17 mouse cellular contexts compared by ENCODE assay signal in genomic region chr9:75568399-75568798, GRCm38 (mm10). TPM values are rescaled to one million over a fixed set of nuclear protein-coding genes. Genes with fewer than 3 reads are reported as not detected.
DNase-seq lines count a peak whose midpoint lies in the region; ATAC-seq and TF ChIP-seq lines count a peak whose summit lies in the region.
"Had no signal": no experiment of that assay in that cellular context is flagged by ENCODE, and none has a peak within 500 bp of the region (broad histone marks: within the 10 kb centered on the region; RNA-seq: fewer than 3 reads in every experiment).

No protein-coding gene starts in this region.

- peak; percentile 70; the same call in 1 of the 2 replicates for ATAC-seq in megakaryocyte, adult 5-6 weeks (ENCODE audit: poor library complexity, severe bottlenecking)
- ATAC-seq: forebrain, embryonic 13.5 days had no signal

- no peak overlapping the region for H3K4me3 ChIP-seq in spleen, adult 2 months (ENCODE audit: extremely low read depth, insufficient read depth, insufficient read length)
- no peak overlapping the region for H3K4me3 ChIP-seq in MEL (ENCODE audit: control insufficient read depth in 1 of 2, insufficient read depth in 1 of 2, low read depth in 2 of 2, low read length in 2 of 2)
- no peak overlapping the region for H3K4me3 ChIP-seq in limb, embryonic 10.5 days
- H3K4me3 ChIP-seq: embryonic facial prominence, embryonic 10.5 days; forebrain, embryonic 13.5 days; heart, embryonic 12.5 days; hindbrain, embryonic 15.5 days had no signal

- H3K27ac ChIP-seq in spleen, adult 2 months (ENCODE audit: insufficient read depth, low read length): no peak overlapping the region
- H3K27ac ChIP-seq in MEL (ENCODE audit: control insufficient read depth, low read depth, low read length): no peak overlapping the region
- no peak overlapping the region for H3K27ac ChIP-seq in limb, embryonic 10.5 days
- H3K27ac ChIP-seq: embryonic facial prominence, embryonic 10.5 days; forebrain, embryonic 13.5 days; hindbrain, embryonic 15.5 days had no signal

- no peaks in the 10 kb centered on the region for H3K79me2 ChIP-seq in MEL (ENCODE audit: control insufficient read depth, insufficient read depth, low read length, poor library complexity)

- DNase-seq in spleen, adult 2 months (ENCODE audit: low read depth in 1 of 2, low spot score in 2 of 2): peak; percentile 16 to 28
- no peak for DNase-seq in spleen, postnatal 4 days (ENCODE audit: low spot score in 2 of 2)
- DNase-seq in MEL (ENCODE audit: low read depth, low spot score): peak; percentile 28
- DNase-seq in right cerebral cortex, adult 18-20 months: no peak
- no peak for DNase-seq in kidney, adult 9 months
- DNase-seq in limb, embryonic 10.5 days (ENCODE audit: low spot score): no peak
- DNase-seq: adrenal gland, postnatal 10 days; cerebellum, adult 11 months; cerebellum, adult 9-10 months; cerebellum, postnatal 25 days; gastrocnemius, postnatal 14 days had no signal

- no peak for TF ChIP-seq EP300 in MEL (IDR thresholded peaks at IDR 0.05; ENCODE audit: low read depth in 1 of 2, low read length in 2 of 2)

- TF ChIP-seq POLR2A in spleen, adult 2 months (IDR thresholded peaks at IDR 0.05; ENCODE audit: low read depth, low read length): no peak
- TF ChIP-seq POLR2A in MEL (IDR thresholded peaks at IDR 0.05; ENCODE audit: control insufficient read depth in 1 of 2, insufficient read depth in 1 of 2, low read depth in 1 of 2, low read length in 2 of 2, poor library complexity in 1 of 2): no peak

- TF ChIP-seq CTCF in spleen, adult 2 months (IDR thresholded peaks at IDR 0.05; ENCODE audit: extremely low read depth, insufficient read depth, insufficient read length, insufficient replicate concordance): no peak
- no peak for TF ChIP-seq CTCF in MEL (IDR thresholded peaks at IDR 0.05 in 2 of 3, conservative IDR thresholded peaks at IDR 0.05 in 1 of 3; ENCODE audit: control insufficient read depth in 1 of 3, insufficient read depth in 1 of 3, low read depth in 2 of 3, low read length in 3 of 3, poor library complexity in 1 of 3, severe bottlenecking in 1 of 3)

- no peaks in the 10 kb centered on the region for H3K27me3 ChIP-seq in spleen, adult 2 months (ENCODE audit: control insufficient read depth, insufficient read depth, low read length)
- no peaks in the 10 kb centered on the region for H3K27me3 ChIP-seq in MEL (ENCODE audit: control insufficient read depth in 1 of 2, insufficient read depth in 2 of 2, low read length in 2 of 2)
- H3K27me3 ChIP-seq in limb, embryonic 10.5 days (ENCODE audit: low read depth, poor library complexity, severe bottlenecking): no peaks in the 10 kb centered on the region
- H3K27me3 ChIP-seq: forebrain, embryonic 13.5 days; heart, embryonic 12.5 days; hindbrain, embryonic 15.5 days had no signal

- no peaks in the 10 kb centered on the region for H3K9me3 ChIP-seq in MEL (replicated peaks; ENCODE audit: insufficient read depth, low read length)
- no peaks in the 10 kb centered on the region for H3K9me3 ChIP-seq in limb, embryonic 10.5 days (replicated peaks)
- H3K9me3 ChIP-seq: embryonic facial prominence, embryonic 10.5 days; forebrain, embryonic 13.5 days; G1E; heart, embryonic 12.5 days; hindbrain, embryonic 15.5 days had no signal

- WGBS in spleen, adult 2 months: 64% methylated on average over 6 of the region's 6 CpGs
- WGBS in limb, embryonic 10.5 days: 91% methylated on average over 6 of the region's 6 CpGs

- no peaks in the 10 kb centered on the region; the same call in 1 of the 2 replicates for H3K4me1 ChIP-seq in spleen, adult 2 months (ENCODE audit: control insufficient read depth, insufficient read depth, insufficient read length)
- peaks cover 0 to 7% of the 10 kb centered on the region in 2 experiments; a peak in 1 of 4 replicates for H3K4me1 ChIP-seq in MEL (ENCODE audit: control insufficient read depth in 1 of 2, insufficient read depth in 2 of 2, low read length in 2 of 2)
- H3K4me1 ChIP-seq in limb, embryonic 10.5 days: peaks cover 6% of the 10 kb centered on the region; the same call in 1 of the 2 replicates
- H3K4me1 ChIP-seq: embryonic facial prominence, embryonic 10.5 days; forebrain, embryonic 13.5 days; heart, embryonic 12.5 days; hindbrain, embryonic 15.5 days had no signal

- no peak for TF ChIP-seq RAD21 in MEL (IDR thresholded peaks at IDR 0.05; ENCODE audit: low read depth, low read length)

- no peaks in the 10 kb centered on the region for H3K36me3 ChIP-seq in spleen, adult 2 months (ENCODE audit: control insufficient read depth, insufficient read depth, low read length)
- peaks cover 0 to 6% of the 10 kb centered on the region in 2 experiments; a peak in 2 of 4 replicates for H3K36me3 ChIP-seq in MEL (ENCODE audit: control insufficient read depth in 1 of 2, insufficient read depth in 2 of 2, low read length in 2 of 2)
- H3K36me3 ChIP-seq in limb, embryonic 10.5 days: no peaks in the 10 kb centered on the region
- H3K36me3 ChIP-seq: G1E; heart, embryonic 12.5 days had no signal

- H3K9ac ChIP-seq in MEL (ENCODE audit: control insufficient read depth, low read depth, low read length, poor library complexity, severe bottlenecking): no peak overlapping the region
- H3K9ac ChIP-seq: forebrain, embryonic 13.5 days; heart, embryonic 12.5 days; hindbrain, embryonic 15.5 days had no signal

TF ChIP-seq in MEL, 35 proteins besides CTCF, POLR2A, EP300 and RAD21:
- TF ChIP-seq TCF12 (IDR thresholded peaks at IDR 0.05; ENCODE audit: low read depth, low read length) (no peak), ZC3H11A (IDR thresholded peaks at IDR 0.05; ENCODE audit: low read depth, low read length) (no peak), HCFC1 (IDR thresholded peaks at IDR 0.05; ENCODE audit: low read depth, low read length) (no peak), POLR2AphosphoS2 (IDR thresholded peaks at IDR 0.05; ENCODE audit: low read length) (no peak), USF1 (IDR thresholded peaks at IDR 0.05; ENCODE audit: low read depth, low read length) (no peak), MXI1 (IDR thresholded peaks at IDR 0.05; ENCODE audit: low read depth, low read length) (no peak), SMC3 (IDR thresholded peaks at IDR 0.05; ENCODE audit: low read depth, low read length) (no peak), GABPA (IDR thresholded peaks at IDR 0.05; ENCODE audit: low read depth, low read length) (no peak), NRF1 (IDR thresholded peaks at IDR 0.05; ENCODE audit: insufficient read depth, low read depth, low read length, poor library complexity, severe bottlenecking) (no peak), TAL1 (IDR thresholded peaks at IDR 0.05; ENCODE audit: low read length) (no peak), SIN3A (IDR thresholded peaks at IDR 0.05; ENCODE audit: low read length) (no peak), ZNF384 (IDR thresholded peaks at IDR 0.05; ENCODE audit: low read depth, low read length) (no peak), MAX (IDR thresholded peaks at IDR 0.05; ENCODE audit: low read length) (no peak), MAFK (IDR thresholded peaks at IDR 0.05; ENCODE audit: borderline replicate concordance, low read depth, low read length) (no peak), MYB (IDR thresholded peaks at IDR 0.05; ENCODE audit: low read depth, low read length) (no peak), KAT2A (conservative IDR thresholded peaks at IDR 0.05; ENCODE audit: low read depth, low read length) (no peak)
TF ChIP-seq in MEL: peak in this region for 0.

RNA-seq across cellular contexts. Expression of gene Tmod3, which starts 8.9 kb away (rescaled TPM):
- 24.0 and 28.4 TPM in 2 replicates for polyA plus RNA-seq in spleen, adult 2 months (2012; rRNA removed)
- 29.9 and 34.2 TPM in 2 replicates for total RNA-seq in MEL (2012; rRNA removed)
- 10 to 100 TPM in 1 of 2 experiments, not detected in 1; 46.4 TPM for polyA plus RNA-seq in MEL (2012; ENCODE audit: insufficient read depth in 1 of 2, insufficient read length in 2 of 2, low read depth in 1 of 2, low replicate concordance in 2 of 2, missing spikeins in 1 of 2)
- 100 and 101 TPM in 2 replicates for total RNA-seq in megakaryocyte, adult 5-6 weeks (2015)
- total RNA-seq in megakaryocyte, adult 5-6 weeks (2017): 102 and 121 TPM in 2 replicates
- 102 and 106 TPM in 2 replicates for polyA plus RNA-seq in limb, embryonic 10.5 days (2016; fragmentation: Nextera tagmentation; extraction: Ambion mirVana)

RNA-seq across cellular contexts. Expression of gene Tmod2, which starts 42.7 kb away (rescaled TPM):
- 0.19 and 0.32 TPM in 2 replicates for polyA plus RNA-seq in spleen, adult 2 months (2012; rRNA removed)
- total RNA-seq in MEL (2012; rRNA removed): not detected in 2 replicates
- not detected for polyA plus RNA-seq in MEL (2012; ENCODE audit: insufficient read depth in 1 of 2, insufficient read length in 2 of 2, low read depth in 1 of 2, low replicate concordance in 2 of 2, missing spikeins in 1 of 2)
- not detected in 2 replicates for total RNA-seq in megakaryocyte, adult 5-6 weeks (2015)
- 0.41 TPM in 1 of 2 replicates, not detected in the other for total RNA-seq in megakaryocyte, adult 5-6 weeks (2017)
- 21.1 and 21.6 TPM in 2 replicates for polyA plus RNA-seq in limb, embryonic 10.5 days (2016; fragmentation: Nextera tagmentation; extraction: Ambion mirVana)
- polyA plus RNA-seq: G1E had no signal

RNA-seq across cellular contexts. Expression of gene Lysmd2, which starts 57.1 kb away (rescaled TPM):
- polyA plus RNA-seq in spleen, adult 2 months (2012; rRNA removed): 6.6 and 12.1 TPM in 2 replicates
- total RNA-seq in MEL (2012; rRNA removed): not detected in 2 replicates
- polyA plus RNA-seq in MEL (2012; ENCODE audit: insufficient read depth in 1 of 2, insufficient read length in 2 of 2, low read depth in 1 of 2, low replicate concordance in 2 of 2, missing spikeins in 1 of 2): not detected
- total RNA-seq in megakaryocyte, adult 5-6 weeks (2015): 0.59 TPM in 1 of 2 replicates, not detected in the other
- 0.11 TPM in 1 of 2 replicates, not detected in the other for total RNA-seq in megakaryocyte, adult 5-6 weeks (2017)
- polyA plus RNA-seq in limb, embryonic 10.5 days (2016; fragmentation: Nextera tagmentation; extraction: Ambion mirVana): 13.6 and 14.9 TPM in 2 replicates
- polyA plus RNA-seq: G1E had no signal

Comparison
In these comparisons a context has a peak if more than half of its experiments do, and no peak if none do; other contexts are left out.
1. DNase-seq: peak in spleen, adult 2 months (2 of 2) and MEL (single experiment); none in spleen, postnatal 4 days (0 of 2), right cerebral cortex, adult 18-20 months (single experiment), kidney, adult 9 months (single experiment) and limb, embryonic 10.5 days (single experiment).
2. RNA of gene Tmod2, which starts 42.7 kb away (polyA plus RNA-seq): 21.1 to 21.6 TPM in limb, embryonic 10.5 days; 0.19 to 0.32 TPM in spleen, adult 2 months and not detected in MEL; every median in the first group is over 10 times any median in the second.